Mouse (Mus musculus): ENCODE measurements around the gene E130114P18Rik. TPM values are rescaled to one million over a fixed set of nuclear protein-coding genes. Genes with fewer than 3 reads are reported as not detected.
A peak's percentile ranks its signal among the peaks of the same experiment; 100 is the strongest.

E130114P18Rik gene
- polyA plus RNA-seq, 1 experiment from 2014 or later: 28.2 TPM

GRCm38 (mm10) chr4:97611251-97611847 is 166.5 kb downstream of the E130114P18Rik start:
- H3K27me3 ChIP-seq: no peaks in the 10 kb centered on the region
- no peaks in the 10 kb centered on the region for H3K9me3 ChIP-seq (replicated peaks)
- H3K27ac ChIP-seq: peak overlapping the region; percentile 37; the same call in 1 of the 2 replicates
- peaks cover 10% of the 10 kb centered on the region for H3K4me1 ChIP-seq
- ATAC-seq (ENCODE audit: low FRiP score): no peak
- no peak overlapping the region for H3K9ac ChIP-seq
- H3K36me3 ChIP-seq: no peaks in the 10 kb centered on the region
- H3K4me2 ChIP-seq (replicated peaks): no peak overlapping the region
- H3K4me3 ChIP-seq: no peak overlapping the region
- 73% methylated on average over 11 of the region's 11 CpGs for WGBS

- no peaks in the 10 kb centered on the region for H3K27me3 ChIP-seq
- no peaks in the 10 kb centered on the region for H3K36me3 ChIP-seq
- H3K4me3 ChIP-seq: no peak overlapping the region
- no peak overlapping the region for H3K4me2 ChIP-seq (replicated peaks)
- H3K9ac ChIP-seq: no peak overlapping the region
- ATAC-seq (ENCODE audit: low FRiP score): no peak
- peak overlapping the region; percentile 40 for H3K27ac ChIP-seq
- H3K9me3 ChIP-seq (replicated peaks): no peaks in the 10 kb centered on the region
- H3K4me1 ChIP-seq: peaks cover 10% of the 10 kb centered on the region
- 28% methylated on average over 10 of the region's 10 CpGs for WGBS
Measured at GRCm38 (mm10) chr4:97609831-97610727, 167.8 kb downstream of the E130114P18Rik start.

- Histone ChIP-seq H3K4me3 (no peak overlapping the region), H3K27ac (0 out of 2 replicates have a peak overlapping the region, but pooled peaks have one; percentile 40), H3K4me2 (replicated peaks) (no peak overlapping the region), H3K9ac (no peak overlapping the region), H3K36me3 (no peaks in the 10 kb centered on the region), H3K4me1 (peaks cover 10% of the 10 kb centered on the region), H3K27me3 (no peaks in the 10 kb centered on the region), H3K9me3 (replicated peaks) (no peaks in the 10 kb centered on the region)
- ATAC-seq (ENCODE audit: low FRiP score): no peak
- WGBS: 80% methylated on average over 4 of the region's 4 CpGs
Measured at GRCm38 (mm10) chr4:97609329-97609728, 168.5 kb downstream of the E130114P18Rik start.

- Histone ChIP-seq H3K27me3 (no peaks in the 10 kb centered on the region), H3K4me3 (no peak overlapping the region), H3K36me3 (no peaks in the 10 kb centered on the region), H3K9ac (no peak overlapping the region), H3K4me2 (replicated peaks) (no peak overlapping the region), H3K4me1 (peaks cover 10% of the 10 kb centered on the region), H3K27ac (no peak overlapping the region), H3K9me3 (replicated peaks) (no peaks in the 10 kb centered on the region)
- WGBS: 42% methylated on average over 8 of the region's 8 CpGs
- ATAC-seq (ENCODE audit: low FRiP score): peak; percentile 30; the same call in 1 of the 2 replicates
Measured at GRCm38 (mm10) chr4:97608728-97609127, 169.2 kb downstream of the E130114P18Rik start.

GRCm38 (mm10) chr4:97608134-97608533 is 169.7 kb downstream of the E130114P18Rik start:
- 56% methylated on average over 3 of the region's 3 CpGs for WGBS
- H3K36me3 ChIP-seq: no peaks in the 10 kb centered on the region
- ATAC-seq (ENCODE audit: low FRiP score): no peak
- H3K4me2 ChIP-seq (replicated peaks): no peak overlapping the region
- H3K4me1 ChIP-seq: peaks cover 10% of the 10 kb centered on the region
- no peaks in the 10 kb centered on the region for H3K9me3 ChIP-seq (replicated peaks)
- H3K27me3 ChIP-seq: no peaks in the 10 kb centered on the region
- no peak overlapping the region for H3K9ac ChIP-seq
- H3K4me3 ChIP-seq: no peak overlapping the region
- H3K27ac ChIP-seq: no peak overlapping the region

- Histone ChIP-seq H3K36me3 (no peaks in the 10 kb centered on the region), H3K9me3 (replicated peaks) (no peaks in the 10 kb centered on the region), H3K27me3 (no peaks in the 10 kb centered on the region), H3K4me1 (peaks cover 10% of the 10 kb centered on the region), H3K27ac (no peak overlapping the region), H3K4me3 (no peak overlapping the region), H3K4me2 (replicated peaks) (no peak overlapping the region), H3K9ac (no peak overlapping the region)
- no peak for ATAC-seq (ENCODE audit: low FRiP score)
- 69% methylated on average over 1 of the region's 1 CpGs for WGBS
Measured at GRCm38 (mm10) chr4:97607169-97607568, 170.7 kb downstream of the E130114P18Rik start.

DNA sequence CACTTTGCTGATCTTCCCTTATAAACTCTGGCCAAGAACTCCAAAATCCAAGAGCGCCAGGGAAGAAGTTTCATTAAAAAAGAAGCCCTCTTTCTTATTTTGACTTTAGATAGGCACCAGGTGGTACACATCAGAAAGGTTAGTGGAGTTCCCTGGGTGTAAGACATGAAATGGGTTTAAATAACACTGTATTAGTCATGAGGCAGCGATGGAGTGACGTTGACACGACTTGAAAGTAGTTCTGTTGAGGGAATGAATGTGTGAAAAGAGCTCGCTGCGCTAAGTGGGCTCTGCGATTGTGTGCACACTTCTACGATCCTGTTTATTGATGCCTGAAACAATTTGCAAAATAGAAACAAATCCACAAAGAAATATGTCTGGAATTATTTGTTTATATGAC is 171.4 kb downstream of the E130114P18Rik start:
- Histone ChIP-seq H3K4me1 (peaks cover 13% of the 10 kb centered on the region), H3K4me3 (no peak overlapping the region), H3K9ac (no peak overlapping the region), H3K27me3 (no peaks in the 10 kb centered on the region), H3K36me3 (no peaks in the 10 kb centered on the region), H3K9me3 (replicated peaks) (no peaks in the 10 kb centered on the region), H3K4me2 (replicated peaks) (no peak overlapping the region), H3K27ac (no peak overlapping the region)
- no peak for ATAC-seq (ENCODE audit: low FRiP score)
- 88% methylated on average over 8 of the region's 8 CpGs for WGBS

DNA sequence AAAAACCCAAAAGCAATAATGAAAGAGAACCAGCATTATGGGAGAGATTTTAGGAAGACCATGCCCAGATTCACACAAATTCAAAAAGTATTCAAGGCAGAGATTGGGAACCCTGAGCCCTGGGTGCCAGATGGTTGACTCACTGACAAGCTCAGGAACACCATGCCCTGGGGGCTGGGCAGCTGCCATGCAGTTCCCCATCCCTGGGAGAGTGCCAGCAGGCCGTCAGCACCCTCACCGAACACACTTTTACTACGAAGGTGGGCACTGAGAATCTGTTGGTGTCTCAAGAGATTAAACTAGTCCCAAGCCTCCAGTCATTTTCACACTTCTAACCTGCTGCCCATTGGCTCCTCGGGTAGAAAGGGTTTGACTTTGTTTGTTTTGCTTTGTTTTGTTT is 175.3 kb downstream of the E130114P18Rik start:
- ATAC-seq (ENCODE audit: low FRiP score): no peak

GRCm38 (mm10) chr4:97600875-97601835 is 176.7 kb downstream of the E130114P18Rik start:
- Histone ChIP-seq H3K36me3 (no peaks in the 10 kb centered on the region), H3K27ac (no peak overlapping the region), H3K9ac (no peak overlapping the region), H3K9me3 (replicated peaks) (no peaks in the 10 kb centered on the region), H3K4me2 (replicated peaks) (peak overlapping the region; percentile 19; the same call in 1 of the 2 replicates), H3K4me3 (no peak overlapping the region), H3K4me1 (peaks cover 10% of the 10 kb centered on the region), H3K27me3 (no peaks in the 10 kb centered on the region)
- peak; percentile 83 for ATAC-seq (ENCODE audit: low FRiP score)
- 39% methylated on average over 8 of the region's 8 CpGs for WGBS

More for the DNA sequence above, 175.3 kb downstream of the E130114P18Rik start:
- Histone ChIP-seq H3K27ac (no peak overlapping the region), H3K4me2 (replicated peaks) (no peak overlapping the region), H3K4me3 (no peak overlapping the region), H3K36me3 (no peaks in the 10 kb centered on the region), H3K27me3 (no peaks in the 10 kb centered on the region), H3K9ac (no peak overlapping the region), H3K4me1 (peaks cover 10% of the 10 kb centered on the region), H3K9me3 (replicated peaks) (no peaks in the 10 kb centered on the region)
- 59% methylated on average over 4 of the region's 4 CpGs for WGBS

- H3K36me3 ChIP-seq: no peaks in the 10 kb centered on the region
Measured at GRCm38 (mm10) chr4:97597443-97597842, 180.4 kb downstream of the E130114P18Rik start.

DNA sequence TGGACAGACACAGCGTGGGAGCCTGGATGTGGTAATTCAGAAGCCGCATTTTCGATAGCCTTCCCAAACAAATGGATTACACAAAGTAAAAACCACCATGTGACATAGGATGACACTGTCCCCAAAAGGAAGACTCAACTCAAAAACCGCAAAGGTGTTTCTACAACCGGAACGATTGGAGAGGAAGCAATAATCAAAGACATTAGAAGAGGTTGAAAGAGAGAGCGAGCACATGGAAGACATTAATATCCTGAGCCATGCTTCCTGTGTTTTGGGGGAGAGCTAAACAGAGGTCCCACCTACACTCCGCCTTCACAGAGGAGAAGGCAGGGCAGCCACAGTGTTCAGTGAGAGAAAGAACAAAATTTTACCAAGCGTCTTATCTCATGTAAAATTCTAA is 181.5 kb downstream of the E130114P18Rik start:
- no peak overlapping the region for H3K4me3 ChIP-seq
- no peak overlapping the region for H3K27ac ChIP-seq
- peaks cover 9% of the 10 kb centered on the region for H3K4me1 ChIP-seq
- H3K27me3 ChIP-seq: no peaks in the 10 kb centered on the region
- H3K4me2 ChIP-seq (replicated peaks): no peak overlapping the region
- H3K9ac ChIP-seq: no peak overlapping the region
- no peak for ATAC-seq (ENCODE audit: low FRiP score)
- 86% methylated on average over 9 of the region's 9 CpGs for WGBS
- no peaks in the 10 kb centered on the region for H3K36me3 ChIP-seq
- H3K9me3 ChIP-seq (replicated peaks): no peaks in the 10 kb centered on the region

More at GRCm38 (mm10) chr4:97597443-97597842, 180.4 kb downstream of the E130114P18Rik start:
- ATAC-seq (ENCODE audit: low FRiP score): no peak
- Histone ChIP-seq H3K9ac (no peak overlapping the region), H3K27ac (no peak overlapping the region), H3K27me3 (no peaks in the 10 kb centered on the region), H3K4me2 (replicated peaks) (no peak overlapping the region), H3K4me1 (peaks cover 14% of the 10 kb centered on the region), H3K9me3 (replicated peaks) (no peaks in the 10 kb centered on the region), H3K4me3 (no peak overlapping the region)
- 96% methylated on average over 1 of the region's 1 CpGs for WGBS

DNA sequence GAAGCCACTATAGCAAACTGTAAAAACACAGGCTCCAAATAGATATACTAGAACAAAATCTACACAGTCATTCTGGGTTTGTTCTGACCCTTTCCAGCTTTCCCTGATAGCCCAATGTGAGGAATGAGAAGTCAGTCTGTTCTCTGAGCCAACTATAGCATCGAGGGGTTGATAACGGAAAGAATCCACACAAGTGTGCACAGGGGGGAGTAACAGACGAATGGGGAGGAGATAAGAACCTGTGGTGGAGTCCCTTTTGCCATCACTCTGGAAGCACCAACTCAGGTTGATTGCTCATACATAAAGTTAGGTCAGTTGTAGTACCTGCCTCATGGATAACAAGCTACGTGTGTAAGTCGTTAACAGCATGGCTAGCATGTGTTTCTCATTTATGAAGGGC is 184.0 kb downstream of the E130114P18Rik start:
- H3K9ac ChIP-seq: no peak overlapping the region

More for the DNA sequence above, 184.0 kb downstream of the E130114P18Rik start:
- H3K4me2 ChIP-seq (replicated peaks): no peak overlapping the region
- no peaks in the 10 kb centered on the region for H3K36me3 ChIP-seq
- no peaks in the 10 kb centered on the region for H3K9me3 ChIP-seq (replicated peaks)
- H3K4me1 ChIP-seq: 0 out of 2 replicates have a peak, but pooled peaks cover 5% of the 10 kb centered on the region
- H3K27ac ChIP-seq: no peak overlapping the region
- H3K4me3 ChIP-seq: no peak overlapping the region
- WGBS: 85% methylated on average over 5 of the region's 5 CpGs
- H3K27me3 ChIP-seq: no peaks in the 10 kb centered on the region
- no peak for ATAC-seq (ENCODE audit: low FRiP score)

Data from hindbrain, embryonic 12.5 days (tissue).